Comparison of ENCODE assay signal across 8 mouse cellular contexts in the genomic region with DNA sequence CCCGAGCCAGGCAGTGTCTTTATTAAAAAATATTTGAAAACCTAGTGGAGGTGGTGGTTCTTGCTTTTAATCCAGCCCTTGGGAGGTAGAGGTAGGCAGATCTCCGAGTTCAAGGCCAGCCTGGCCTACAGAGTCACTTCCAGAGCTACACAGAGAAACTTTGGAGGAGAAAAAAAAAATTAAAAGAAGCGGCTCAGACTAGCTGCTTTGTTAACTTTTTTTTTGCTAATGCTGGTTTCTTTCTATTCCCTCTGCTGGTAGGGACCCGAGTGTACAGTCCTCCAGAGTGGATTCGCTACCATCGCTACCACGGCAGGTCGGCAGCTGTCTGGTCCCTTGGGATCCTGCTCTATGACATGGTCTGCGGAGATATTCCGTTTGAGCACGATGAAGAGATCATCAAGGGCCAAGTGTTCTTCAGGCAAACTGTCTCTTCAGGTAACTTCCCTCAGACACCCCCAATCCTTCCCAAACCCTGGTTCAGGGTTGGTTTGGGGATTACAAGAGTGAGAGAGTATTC. TPM values are rescaled to one million over a fixed set of nuclear protein-coding genes. Genes with fewer than 3 reads are reported as not detected.
DNase-seq lines count a peak whose midpoint lies in the region; ATAC-seq and TF ChIP-seq lines count a peak whose summit lies in the region.

No protein-coding gene starts in this region.

- peak overlapping the region; percentile 79; the same call in 1 of the 2 replicates for H3K27ac ChIP-seq in kidney, adult 2 months (ENCODE audit: insufficient read depth, low read depth, low read length)
- no peak overlapping the region for H3K27ac ChIP-seq in hindbrain, embryonic 12.5 days
- peak overlapping the region; percentile 98; the same call in 1 of the 2 replicates for H3K27ac ChIP-seq in midbrain, embryonic 10.5 days (replicated peaks)

- ATAC-seq in G1E (ENCODE audit: extremely low read depth, insufficient number of reproducible peaks, low FRiP score, poor library complexity, severe bottlenecking), result no peak
- no peak for ATAC-seq in hindbrain, embryonic 12.5 days (ENCODE audit: low FRiP score)

- H3K4me1 ChIP-seq in kidney, adult 2 months (ENCODE audit: control insufficient read depth, insufficient read depth, low read length), result peaks cover 9% of the 10 kb centered on the region; the same call in 1 of the 2 replicates
- H3K4me1 ChIP-seq in G1E (ENCODE audit: insufficient read depth, low read depth, low read length), result peaks cover 48% of the 10 kb centered on the region
- peaks cover 25% of the 10 kb centered on the region for H3K4me1 ChIP-seq in hindbrain, embryonic 12.5 days
- peaks cover 56% of the 10 kb centered on the region for H3K4me1 ChIP-seq in midbrain, embryonic 10.5 days

- no peaks in the 10 kb centered on the region for H3K9me3 ChIP-seq in G1E (replicated peaks)
- H3K9me3 ChIP-seq in hindbrain, embryonic 12.5 days (replicated peaks), result no peaks in the 10 kb centered on the region
- H3K9me3 ChIP-seq in midbrain, embryonic 10.5 days (replicated peaks), result no peaks in the 10 kb centered on the region

- WGBS in kidney, adult 2 months, result 74% methylated on average over 11 of the region's 11 CpGs
- WGBS in hindbrain, embryonic 12.5 days, result 74% methylated on average over 11 of the region's 11 CpGs
- WGBS in midbrain, embryonic 10.5 days, result 76% methylated on average over 11 of the region's 11 CpGs

- no peaks in the 10 kb centered on the region; the same call in none of the 2 replicates for H3K36me3 ChIP-seq in kidney, adult 2 months (ENCODE audit: control insufficient read depth, insufficient read depth, low read length)
- H3K36me3 ChIP-seq in G1E (replicated peaks), result peaks cover 46% of the 10 kb centered on the region
- peaks cover 9% of the 10 kb centered on the region for H3K36me3 ChIP-seq in hindbrain, embryonic 12.5 days
- peaks cover 30% of the 10 kb centered on the region for H3K36me3 ChIP-seq in midbrain, embryonic 10.5 days

- DNase-seq in kidney, adult 2 months, result no peak
- DNase-seq in kidney, postnatal 14 days, result no peak
- DNase-seq in G1E (ENCODE audit: low spot score), result no peak
- no peak for DNase-seq in midbrain, embryonic 10.5 days (ENCODE audit: low spot score)
- DNase-seq in left cerebral cortex, adult 11 months (ENCODE audit: low spot score), result no peak
- no peak for DNase-seq in cerebellum, postnatal 4 days (ENCODE audit: low spot score in 2 of 2)
- DNase-seq in left cerebral cortex, adult 8-10 months (ENCODE audit: low spot score in 2 of 2), result no peak

- H3K4me3 ChIP-seq in kidney, adult 2 months (ENCODE audit: insufficient read depth, low read depth, low read length), result no peak overlapping the region
- H3K4me3 ChIP-seq in G1E (ENCODE audit: low read depth, low read length), result peak overlapping the region; percentile 99
- no peak overlapping the region for H3K4me3 ChIP-seq in hindbrain, embryonic 12.5 days
- H3K4me3 ChIP-seq in midbrain, embryonic 10.5 days, result peak overlapping the region; percentile 80

- H3K27me3 ChIP-seq in kidney, adult 2 months (replicated peaks; ENCODE audit: control insufficient read depth, insufficient read depth, low read length), result no peaks in the 10 kb centered on the region
- no peaks in the 10 kb centered on the region for H3K27me3 ChIP-seq in G1E (ENCODE audit: insufficient read depth, low read length)
- no peaks in the 10 kb centered on the region for H3K27me3 ChIP-seq in hindbrain, embryonic 12.5 days
- no peaks in the 10 kb centered on the region for H3K27me3 ChIP-seq in midbrain, embryonic 10.5 days (ENCODE audit: low read depth, poor library complexity, severe bottlenecking)

- no peak for TF ChIP-seq POLR2A in kidney, adult 2 months (IDR thresholded peaks at IDR 0.05; ENCODE audit: low read depth, low read length)

- H3K4me2 ChIP-seq in hindbrain, embryonic 12.5 days (replicated peaks), result peak overlapping the region; percentile 75

- no peak overlapping the region for H3K9ac ChIP-seq in hindbrain, embryonic 12.5 days

- TF ChIP-seq CTCF in kidney, adult 2 months (conservative IDR thresholded peaks at IDR 0.05; ENCODE audit: insufficient read depth, insufficient read length, low read depth, low read length), result no peak
- TF ChIP-seq CTCF in G1E (IDR thresholded peaks at IDR 0.05; ENCODE audit: low read depth, low read length), result no peak

RNA-seq across cellular contexts. Expression of a gene that starts 3.0 kb away (rescaled TPM):
- 16.0 and 18.8 TPM in 2 replicates for polyA plus RNA-seq in kidney, adult 2 months (2012; rRNA removed)
- total RNA-seq in G1E (2014; fragmentation: Nextera tagmentation) (151 and 167 TPM in 2 replicates), G1E (2017) (174 and 180 TPM in 2 replicates)
- polyA plus RNA-seq in G1E (2012), result 123 and 154 TPM in 2 replicates
- 17.8 and 19.2 TPM in 2 replicates for polyA plus RNA-seq in hindbrain, embryonic 12.5 days (2016; fragmentation: Nextera tagmentation; extraction: Ambion mirVana)
- polyA plus RNA-seq in midbrain, embryonic 10.5 days (2016; fragmentation: Nextera tagmentation; extraction: Ambion mirVana), result 27.2 and 33.8 TPM in 2 replicates
- 1 to 10 TPM; 4.3 to 6.0 (median 5.1) TPM for total RNA-seq in left cerebral cortex, adult 8-10 months (2022)

RNA-seq across cellular contexts. Expression of a gene that starts 55.9 kb away (rescaled TPM):
- not detected in 2 replicates for polyA plus RNA-seq in kidney, adult 2 months (2012; rRNA removed)
- total RNA-seq in G1E (2014; fragmentation: Nextera tagmentation), result not detected in 2 replicates
- 0.11 TPM in 1 of 2 replicates, not detected in the other for total RNA-seq in G1E (2017)
- polyA plus RNA-seq in G1E (2012), result not detected in 2 replicates
- polyA plus RNA-seq in hindbrain, embryonic 12.5 days (2016; fragmentation: Nextera tagmentation; extraction: Ambion mirVana), result not detected in 2 replicates
- not detected in 2 replicates for polyA plus RNA-seq in midbrain, embryonic 10.5 days (2016; fragmentation: Nextera tagmentation; extraction: Ambion mirVana)
- total RNA-seq in left cerebral cortex, adult 8-10 months (2022), result not detected

RNA-seq across cellular contexts. Expression of a gene that starts 56.1 kb away (rescaled TPM):
- 30.0 and 34.5 TPM in 2 replicates for polyA plus RNA-seq in kidney, adult 2 months (2012; rRNA removed)
- total RNA-seq in G1E (2014; fragmentation: Nextera tagmentation), result 26.7 and 30.2 TPM in 2 replicates
- 5.3 and 6.0 TPM in 2 replicates for total RNA-seq in G1E (2017)
- 24.9 and 26.2 TPM in 2 replicates for polyA plus RNA-seq in G1E (2012)
- polyA plus RNA-seq in hindbrain, embryonic 12.5 days (2016; fragmentation: Nextera tagmentation; extraction: Ambion mirVana), result 24.6 and 26.4 TPM in 2 replicates
- 18.8 and 19.9 TPM in 2 replicates for polyA plus RNA-seq in midbrain, embryonic 10.5 days (2016; fragmentation: Nextera tagmentation; extraction: Ambion mirVana)
- total RNA-seq in left cerebral cortex, adult 8-10 months (2022), result 10 to 100 TPM; 35.6 to 39.5 (median 38.4) TPM

RNA-seq across cellular contexts. Expression of a gene that starts 58.7 kb away (rescaled TPM):
- polyA plus RNA-seq in kidney, adult 2 months (2012; rRNA removed), result 1.3 and 1.7 TPM in 2 replicates
- total RNA-seq in G1E (2014; fragmentation: Nextera tagmentation) (2.9 TPM in 1 of 2 replicates, not detected in the other), G1E (2017) (0.33 and 0.41 TPM in 2 replicates)
- polyA plus RNA-seq in G1E (2012), result 0.11 TPM in 1 of 2 replicates, not detected in the other
- 1.8 and 2.4 TPM in 2 replicates for polyA plus RNA-seq in hindbrain, embryonic 12.5 days (2016; fragmentation: Nextera tagmentation; extraction: Ambion mirVana)
- polyA plus RNA-seq in midbrain, embryonic 10.5 days (2016; fragmentation: Nextera tagmentation; extraction: Ambion mirVana), result 1.1 and 1.3 TPM in 2 replicates
- total RNA-seq in left cerebral cortex, adult 8-10 months (2022), result not detected

Comparison
In these comparisons a context has a peak if more than half of its experiments do, and no peak if none do; other contexts are left out.
1. H3K4me3 ChIP-seq: peak in G1E (single experiment) and midbrain, embryonic 10.5 days (single experiment); none in kidney, adult 2 months (single experiment) and hindbrain, embryonic 12.5 days (single experiment).